Mouse (Mus musculus) R1 (cell line): ENCODE measurements around the gene Nf2.

Experiments used
- DNase-seq: peaks from one replicate; pipeline ENCODE4 v3.0.0-alpha.2; 2018; ENCODE audit warnings: low read depth, low spot score

The Nf2 gene

DNA sequence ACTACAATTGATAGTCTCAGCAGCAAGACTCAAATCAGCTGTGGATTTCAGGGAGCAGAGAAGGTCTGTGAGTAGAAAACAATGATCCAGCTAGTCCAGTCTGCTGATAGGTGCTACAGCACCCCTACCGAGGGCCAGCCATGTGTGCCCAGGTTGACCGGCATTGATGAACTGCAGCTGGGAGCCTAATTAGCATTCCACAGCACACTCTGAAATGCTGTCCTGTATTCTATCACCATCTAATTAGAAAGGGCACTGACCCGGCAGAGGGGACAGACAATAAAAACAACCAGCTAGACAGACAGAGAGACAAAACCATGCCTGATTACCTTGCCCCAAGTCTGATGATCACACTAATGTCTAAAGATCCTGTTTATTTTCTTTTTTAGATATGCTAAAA is 56.3 kb downstream of the Nf2 start:
- no peak for DNase-seq

DNA sequence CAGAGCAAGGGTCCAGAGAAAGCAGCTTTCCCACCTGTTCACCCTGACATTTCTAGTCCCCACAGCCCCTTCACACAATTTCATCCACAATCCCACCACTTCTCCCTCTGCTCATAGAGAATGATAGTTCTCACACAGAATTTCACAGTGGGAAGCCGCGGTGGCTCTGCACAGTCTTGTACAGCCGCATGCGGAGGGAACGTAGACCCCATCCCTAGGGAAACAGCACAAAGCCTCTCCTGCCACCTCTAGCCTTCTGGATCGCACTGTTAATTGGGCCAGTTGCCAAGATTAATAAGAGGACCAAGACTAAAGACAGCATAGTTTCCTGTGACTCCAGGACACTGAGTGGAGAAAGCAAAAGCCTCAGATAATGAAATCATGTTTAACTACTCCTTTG is 57.8 kb downstream of the Nf2 start:
- no peak for DNase-seq

DNA sequence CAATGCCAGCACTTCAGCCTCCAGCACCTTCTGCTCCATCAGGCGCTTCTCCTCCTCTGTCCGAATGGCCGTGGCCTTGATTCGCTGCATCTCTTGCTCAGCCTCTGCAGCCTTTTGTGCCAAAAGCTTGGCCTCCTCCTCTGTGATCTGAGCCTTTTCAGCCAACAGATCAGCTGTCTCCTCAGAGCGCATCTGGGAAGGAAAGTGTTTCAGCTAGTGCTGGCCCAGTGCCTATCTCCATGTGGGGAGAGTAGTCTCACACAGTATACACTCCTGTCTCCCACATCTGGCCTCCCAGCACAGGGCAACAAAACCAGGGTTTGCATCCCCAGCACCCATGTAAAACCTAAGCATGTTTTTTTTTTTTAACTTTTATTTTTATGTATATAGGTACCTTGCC is 59.6 kb downstream of the Nf2 start:
- no peak for DNase-seq

DNA sequence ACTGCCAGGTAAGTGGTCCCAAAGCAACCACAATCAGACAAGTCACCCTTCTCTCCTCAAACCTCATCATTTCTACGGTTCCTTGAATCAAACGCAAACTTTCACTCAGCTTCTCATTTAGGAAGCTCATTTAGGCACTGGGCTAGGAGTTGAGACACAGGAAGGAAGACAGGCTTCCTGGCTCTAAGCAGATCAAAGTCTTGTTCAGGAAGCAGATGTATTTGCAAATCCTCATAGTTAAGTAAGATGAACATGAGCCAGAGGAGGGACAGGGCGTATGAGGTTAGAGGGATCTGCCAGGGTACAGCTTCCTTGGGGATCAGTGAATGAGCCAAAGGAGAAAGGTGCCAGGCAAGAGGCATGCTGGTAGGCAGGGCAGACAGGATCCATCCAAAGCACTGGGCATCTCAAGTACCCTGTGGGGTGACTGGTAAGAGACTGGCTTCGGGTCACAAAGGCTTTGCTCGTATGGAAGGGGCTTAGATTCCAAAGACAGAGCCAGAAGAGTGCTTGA is 64.7 kb downstream of the Nf2 start:
- DNase-seq: no peak

DNA sequence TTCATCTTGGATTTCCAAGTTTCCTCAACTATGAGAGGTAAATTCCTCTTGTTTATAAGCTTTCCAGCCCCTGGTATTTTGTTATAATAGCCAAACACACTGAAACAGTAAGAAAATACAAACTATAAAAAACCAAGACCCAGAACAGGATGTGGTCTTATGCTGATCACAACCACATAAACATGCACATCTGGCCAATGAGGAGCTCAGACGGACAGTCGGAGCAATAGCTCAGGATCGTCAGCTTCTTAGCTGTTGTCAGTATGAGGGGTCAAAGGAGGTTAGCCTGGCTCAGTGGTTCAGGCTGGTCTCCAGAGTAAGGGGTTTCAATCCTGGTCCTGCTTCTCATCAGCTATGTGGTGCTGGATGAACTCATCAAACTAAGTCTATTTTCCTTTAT is 66.2 kb downstream of the Nf2 start:
- DNase-seq: no peak

DNA sequence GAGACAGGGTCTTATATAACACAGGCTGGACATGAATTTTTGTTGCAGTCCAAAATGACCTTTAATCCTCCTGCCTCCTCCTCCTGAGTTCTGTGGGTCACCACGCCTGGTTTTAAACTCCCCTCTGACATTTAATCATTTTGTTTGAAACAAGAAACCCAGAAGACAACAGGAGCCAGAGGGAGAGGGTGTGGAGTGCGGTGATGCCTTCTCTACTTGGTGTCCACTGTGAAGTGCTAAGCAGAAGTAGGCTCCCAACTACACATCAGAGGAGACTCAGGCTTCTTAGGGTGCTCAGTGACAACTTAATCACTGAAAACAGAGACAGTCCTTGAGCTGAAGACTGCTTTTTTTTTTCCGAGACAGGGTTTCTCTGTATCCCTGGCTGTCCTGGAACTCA is 68.4 kb downstream of the Nf2 start:
- DNase-seq: no peak

DNA sequence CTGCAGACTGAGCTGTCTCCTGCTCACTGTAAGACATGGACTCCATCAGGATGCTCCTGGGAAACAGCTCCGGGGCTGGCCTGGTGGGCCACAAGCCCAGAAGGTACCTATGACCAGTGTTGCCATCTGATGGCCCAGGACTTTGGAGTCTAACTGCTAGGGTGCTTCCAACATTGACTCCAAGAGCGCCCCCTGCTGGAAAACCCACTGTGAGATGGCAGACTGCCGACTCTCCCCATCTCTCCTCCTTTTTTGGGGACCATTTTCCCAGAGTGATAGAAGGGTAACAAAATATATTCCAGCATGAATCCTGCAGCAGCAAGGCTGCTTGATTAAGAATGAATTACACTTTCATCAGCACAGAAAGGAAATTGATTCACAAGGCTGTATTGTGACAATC is 76.4 kb downstream of the Nf2 start:
- DNase-seq: peak; percentile 73

DNA sequence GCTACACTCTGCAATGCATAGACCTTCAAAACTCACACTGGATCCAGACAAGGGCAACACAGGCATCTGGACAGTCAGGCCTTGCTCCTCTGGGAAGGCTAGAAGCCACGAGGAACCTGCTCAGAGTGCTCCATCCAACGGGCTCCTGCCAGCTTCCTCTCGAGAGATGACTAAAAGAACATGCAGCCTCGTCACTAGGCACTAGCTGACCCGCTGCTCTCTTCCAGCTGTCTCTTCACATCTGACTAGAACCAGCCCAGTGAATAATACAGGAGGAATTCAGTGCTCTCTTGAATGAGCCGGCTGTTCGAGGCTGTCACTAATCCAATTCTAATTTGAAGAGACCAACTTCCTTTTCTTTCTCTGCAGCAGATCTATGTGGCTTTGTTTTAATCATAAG is 77.6 kb downstream of the Nf2 start:
- DNase-seq: no peak

DNA sequence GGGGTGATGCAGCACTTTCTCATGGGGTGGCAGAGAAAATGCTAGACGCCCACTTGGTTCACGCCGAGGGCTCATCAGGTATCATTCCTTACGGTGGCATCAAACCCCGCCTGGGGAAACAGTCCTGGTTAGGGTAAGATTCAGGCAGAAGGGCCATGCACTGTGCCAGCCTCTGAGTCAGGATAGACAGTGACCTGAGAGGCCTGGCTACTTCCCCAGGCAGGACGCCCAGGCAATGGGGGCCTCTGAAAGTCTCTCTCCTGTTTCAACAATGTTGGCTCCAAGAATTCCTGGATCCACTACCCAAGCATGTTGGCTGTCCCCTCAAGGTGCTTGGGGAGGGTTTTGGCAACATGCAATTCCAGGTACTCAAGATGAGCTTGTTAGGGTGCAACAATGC is 79.5 kb downstream of the Nf2 start:
- DNase-seq: no peak

DNA sequence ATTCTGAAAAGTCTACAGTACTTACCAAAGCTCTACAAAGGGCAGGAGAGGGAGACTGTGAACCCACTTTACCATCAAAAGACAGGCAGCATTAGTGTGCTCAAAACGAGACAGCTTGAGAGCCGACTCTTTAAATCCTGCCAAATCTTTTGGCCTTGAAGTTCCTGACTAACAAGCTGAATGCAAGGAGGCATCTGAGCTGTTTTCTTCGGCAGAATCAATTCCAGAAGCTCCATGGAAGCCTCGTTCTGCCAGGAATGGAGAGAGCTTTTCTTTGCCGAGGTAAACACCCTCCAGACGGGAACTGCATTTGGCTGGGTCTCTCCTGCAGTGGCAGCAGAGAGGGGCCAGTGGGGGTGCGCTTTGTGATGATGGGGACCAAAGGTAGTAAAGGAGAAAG is 80.0 kb downstream of the Nf2 start:
- DNase-seq: no peak

DNA sequence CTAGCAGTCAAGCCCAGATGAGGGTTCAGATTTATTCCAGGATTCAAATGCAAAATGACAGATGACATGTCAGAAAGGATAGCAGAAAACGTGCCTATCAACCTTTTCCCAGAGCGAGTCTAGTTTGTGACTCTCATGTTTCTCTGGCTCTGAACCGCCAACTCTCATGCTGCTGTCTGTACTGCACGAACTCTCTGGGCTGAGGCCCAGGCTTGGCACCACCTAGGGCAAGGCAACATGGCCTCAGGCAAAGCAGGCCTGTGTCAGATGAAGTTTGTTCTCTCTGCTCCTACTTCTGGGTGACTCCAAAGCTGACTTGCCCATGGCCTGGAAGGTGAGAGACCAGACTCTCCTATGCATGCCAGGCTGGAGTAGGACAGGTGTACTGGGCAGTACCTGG is 80.9 kb downstream of the Nf2 start:
- no peak for DNase-seq

DNA sequence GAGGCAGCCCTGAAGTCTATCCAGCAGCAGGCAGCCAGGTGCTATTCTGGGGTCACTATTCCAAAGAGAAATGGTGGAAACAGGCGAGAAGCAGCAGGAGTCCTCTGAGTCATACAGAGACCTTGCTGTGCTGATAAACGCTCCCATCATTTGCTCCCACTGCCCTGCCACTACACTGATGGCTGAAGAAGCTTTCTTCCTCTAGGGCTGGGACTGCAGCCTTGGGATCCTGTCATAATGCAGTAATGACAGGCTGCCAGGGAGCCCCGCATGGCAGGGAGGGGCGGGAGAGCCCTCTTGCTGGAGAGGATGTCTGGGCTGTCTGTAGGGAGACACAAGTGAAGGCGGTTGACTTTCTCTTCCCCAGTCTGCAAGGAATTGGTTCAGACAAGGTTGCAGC is 84.9 kb downstream of the Nf2 start:
- peak; percentile 34 for DNase-seq

DNA sequence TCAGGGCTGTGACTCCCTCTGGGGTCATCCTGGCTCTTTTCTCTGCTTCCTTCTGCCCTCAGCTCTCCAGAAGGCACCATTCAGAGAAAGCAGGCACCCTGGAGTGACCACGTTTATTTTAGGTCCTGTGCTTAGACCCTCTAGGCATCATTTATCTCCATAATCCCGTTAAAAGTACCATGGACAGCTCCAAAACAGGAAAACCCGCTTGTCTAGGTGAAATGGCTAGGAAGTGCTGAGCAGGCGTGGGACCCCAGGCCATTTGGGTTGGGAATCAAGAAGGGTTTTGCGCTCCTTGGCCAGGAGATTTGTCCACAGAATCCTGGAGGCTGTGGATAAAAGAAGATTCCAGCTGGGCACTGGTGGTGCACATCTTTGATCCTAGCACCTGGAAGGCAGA is 85.7 kb downstream of the Nf2 start:
- DNase-seq: peak; percentile 81

DNA sequence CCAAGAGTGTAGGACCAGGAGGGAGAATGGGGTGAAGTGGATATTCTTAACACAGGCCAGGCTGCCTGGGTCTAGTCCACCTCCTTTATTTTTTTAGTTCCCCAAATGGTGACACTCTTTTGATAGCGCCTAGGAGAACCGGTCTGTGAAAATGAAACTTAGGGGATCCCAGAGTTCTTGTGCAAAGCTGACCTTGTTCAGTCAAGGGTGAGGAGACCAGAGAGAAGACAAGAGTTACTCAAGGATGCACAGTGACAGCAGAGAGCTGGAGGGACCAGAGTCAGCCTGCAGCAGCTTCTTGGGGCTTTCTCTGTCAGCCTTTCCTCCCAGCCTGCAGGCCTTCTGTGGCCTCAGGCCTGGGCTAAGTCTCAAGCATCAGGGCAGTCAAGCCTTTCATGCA is 86.8 kb downstream of the Nf2 start:
- no peak for DNase-seq

DNA sequence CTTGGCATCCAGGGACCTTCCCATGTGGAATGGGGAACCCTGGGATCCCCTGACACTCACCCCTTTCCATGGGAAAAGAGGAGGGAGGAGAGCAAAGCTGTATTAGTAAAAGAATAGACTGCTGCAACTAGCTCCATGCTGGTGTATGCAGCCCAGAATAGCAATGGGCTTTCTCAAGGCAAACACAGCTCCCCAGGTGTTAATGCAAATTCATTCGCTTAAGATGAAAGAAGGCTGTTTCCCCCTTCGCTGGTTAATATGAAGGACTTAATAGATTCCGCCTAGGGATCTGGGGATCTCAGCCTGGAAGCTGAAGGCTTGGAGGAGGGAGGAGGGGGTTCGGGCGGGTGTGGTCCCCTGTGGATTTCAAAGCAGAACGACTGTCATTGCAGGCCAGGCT is 87.3 kb downstream of the Nf2 start:
- peak; percentile 31 for DNase-seq

DNA sequence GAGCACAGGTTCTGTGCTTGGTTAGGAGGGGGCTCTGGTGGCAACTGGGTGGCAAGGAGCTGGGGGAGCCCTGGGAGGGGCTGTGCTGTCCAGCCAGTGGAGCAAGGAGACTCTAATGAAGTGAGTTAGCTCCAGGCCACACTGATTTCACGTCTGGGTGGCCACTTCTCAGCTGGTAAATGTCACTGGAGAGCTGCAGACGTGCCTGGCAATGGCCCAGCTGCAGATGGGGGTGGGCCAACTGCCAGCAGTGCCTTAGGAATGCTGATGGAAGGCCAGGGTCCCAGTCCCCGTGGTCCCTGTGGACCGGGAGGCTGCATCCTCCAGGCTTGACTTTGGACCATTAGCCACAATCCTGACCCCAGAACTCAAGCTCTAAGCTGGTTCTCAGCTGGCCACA is 88.9 kb downstream of the Nf2 start:
- DNase-seq: no peak

DNA sequence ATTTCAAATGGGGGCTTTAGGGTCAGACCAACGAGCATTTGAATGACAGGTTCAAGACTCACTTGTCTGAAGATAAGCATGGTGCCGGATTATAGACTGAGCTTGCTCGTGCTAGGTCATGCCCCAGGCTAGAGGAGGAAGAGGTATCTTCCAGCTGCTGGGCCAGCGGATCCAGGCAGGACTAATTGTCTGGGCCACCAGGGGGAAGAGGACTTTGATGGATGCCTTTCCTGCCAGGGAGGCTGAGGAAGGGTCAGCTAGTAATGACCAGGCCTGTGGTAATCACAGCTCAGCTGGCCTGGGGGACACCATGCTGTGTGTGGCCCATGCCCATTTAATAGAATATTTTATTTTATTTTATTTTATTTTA is 91.6 kb downstream of the Nf2 start:
- no peak for DNase-seq

DNA sequence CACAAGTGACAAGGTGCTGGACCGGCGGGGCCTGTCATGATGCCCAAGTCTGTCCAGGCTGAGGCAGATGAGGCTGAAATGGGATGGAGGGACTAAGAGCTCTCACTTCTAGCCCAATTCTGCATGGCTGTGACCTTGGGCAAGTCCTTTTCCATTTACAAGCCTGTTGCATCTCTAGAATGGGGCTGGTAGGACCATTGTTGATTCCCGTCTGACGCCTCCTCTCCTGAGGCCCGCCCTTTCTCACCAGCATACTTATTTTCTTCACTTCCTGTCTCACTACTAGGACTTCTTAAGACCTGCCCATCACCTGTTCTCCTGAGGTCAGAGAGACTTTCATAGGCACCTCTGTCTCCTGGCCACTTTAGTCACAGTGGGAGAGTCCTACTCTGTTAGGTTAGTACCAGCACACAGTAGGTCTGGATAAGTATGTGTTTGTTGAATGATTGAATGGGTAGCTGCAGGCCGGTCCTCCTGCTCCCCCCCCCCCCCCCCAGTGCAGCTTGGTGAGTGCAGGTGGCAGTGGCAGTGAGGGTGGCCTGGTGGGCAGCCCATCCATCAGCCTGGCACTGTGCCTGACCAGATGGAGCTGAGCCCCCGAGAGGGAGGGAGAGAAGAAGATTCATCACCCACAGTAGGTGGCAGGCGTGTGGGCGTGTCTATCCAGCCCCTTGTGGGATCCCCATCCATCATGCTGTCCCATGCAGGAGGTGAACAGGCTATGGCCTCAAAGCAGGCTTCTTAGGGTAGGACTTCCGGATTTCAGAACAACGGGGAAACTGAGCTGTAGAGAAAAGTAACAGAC is 92.2 kb downstream of the Nf2 start:
- peak; percentile 40 for DNase-seq

DNA sequence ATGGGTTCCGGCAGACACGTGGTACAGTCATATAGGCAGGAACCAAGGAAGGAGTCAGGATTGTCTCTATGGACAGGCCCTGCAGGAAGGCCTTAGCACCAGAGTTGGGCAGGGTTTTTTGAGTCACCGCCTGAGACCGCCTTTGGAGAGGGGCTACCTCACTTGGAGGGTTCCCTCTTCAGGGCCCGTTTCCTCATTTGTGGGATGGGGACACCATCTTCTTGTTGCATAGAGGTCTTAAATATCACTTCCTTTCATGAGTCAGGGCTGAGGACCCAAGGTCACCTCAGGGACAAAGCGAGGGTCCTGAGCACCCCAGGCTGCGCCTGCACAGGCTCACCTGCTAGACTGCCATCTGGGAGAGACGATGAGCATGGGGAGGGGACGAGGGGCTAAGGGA is 92.9 kb downstream of the Nf2 start:
- DNase-seq: no peak

DNA sequence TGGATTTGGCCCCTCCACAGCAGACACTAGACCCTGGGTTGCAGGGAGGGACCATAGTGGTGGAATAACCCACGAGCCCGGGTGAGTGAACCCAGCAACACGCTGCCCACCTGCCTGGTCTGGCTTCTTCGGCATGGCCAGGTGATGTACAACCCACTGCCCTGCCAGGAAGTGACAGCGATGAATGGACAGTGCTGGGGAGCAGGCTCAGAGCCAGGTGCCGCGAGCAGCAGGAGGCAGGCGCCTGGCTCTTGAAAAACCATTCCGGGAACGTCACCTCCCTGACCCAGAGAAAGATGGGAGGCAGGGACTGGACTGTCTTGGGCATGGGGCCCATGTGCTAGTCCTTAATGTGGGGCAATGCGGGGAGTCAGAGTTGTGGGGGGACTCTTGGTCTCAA is 94.5 kb downstream of the Nf2 start:
- no peak for DNase-seq

DNA sequence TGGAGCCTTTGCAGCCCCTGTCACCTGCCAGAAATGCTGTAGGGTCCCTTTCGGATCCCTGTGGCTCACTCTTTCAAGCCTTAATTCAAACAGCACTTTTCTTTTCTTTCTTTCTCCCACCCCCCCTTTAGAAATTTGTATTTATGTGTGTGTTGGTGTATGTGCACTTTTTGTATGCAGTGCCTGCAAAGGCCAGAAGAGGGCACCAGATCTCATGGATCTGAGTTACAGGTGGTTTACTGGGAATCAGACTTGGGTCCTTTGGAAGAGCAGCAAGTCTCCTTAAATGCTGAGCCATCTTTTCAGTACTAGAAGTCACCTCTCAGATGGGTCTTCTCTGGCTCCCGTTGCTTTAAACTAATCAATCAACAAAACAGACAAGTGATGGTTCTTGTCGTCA is 95.3 kb downstream of the Nf2 start:
- DNase-seq: peak; percentile 71

DNA sequence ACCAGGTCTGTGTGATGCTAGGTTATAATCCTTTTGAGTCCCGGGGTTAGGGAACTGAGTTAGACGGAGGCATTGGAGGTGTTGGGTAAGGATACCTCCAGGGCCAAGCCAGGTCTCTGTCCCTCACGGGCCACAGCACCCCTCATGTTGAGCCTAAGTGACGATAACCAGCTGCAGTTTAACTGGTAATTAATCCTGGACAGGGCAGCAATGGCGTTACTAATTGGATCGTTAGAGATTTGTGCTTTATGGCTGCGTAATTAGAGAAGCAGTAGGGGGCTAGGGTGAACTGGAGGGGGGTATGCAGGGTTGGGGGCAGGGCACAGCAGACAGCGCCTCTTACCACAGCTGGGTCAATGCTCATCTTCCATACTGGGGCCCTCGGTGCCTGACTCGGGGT is 96.5 kb downstream of the Nf2 start:
- no peak for DNase-seq

DNA sequence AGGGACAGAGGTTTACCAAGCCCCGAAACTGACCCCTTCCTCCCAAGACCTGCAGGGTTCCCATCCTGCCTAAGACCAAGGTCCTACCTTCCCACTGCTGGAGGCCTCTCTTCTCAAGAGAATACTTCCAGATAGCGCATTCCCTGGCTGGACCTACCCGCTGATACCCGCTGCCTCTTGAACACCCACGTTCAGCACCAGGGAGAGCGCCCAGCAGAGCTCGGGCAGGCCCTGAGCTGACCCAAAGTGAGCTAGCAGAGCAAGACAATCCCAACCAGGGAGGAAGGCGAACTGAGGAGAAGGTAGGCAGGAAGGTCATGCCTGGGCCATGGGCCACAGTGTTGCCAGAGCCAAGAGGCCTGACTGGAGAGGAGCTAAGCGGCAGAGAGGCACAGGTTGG is 99.1 kb downstream of the Nf2 start:
- peak; percentile 79 for DNase-seq

DNA sequence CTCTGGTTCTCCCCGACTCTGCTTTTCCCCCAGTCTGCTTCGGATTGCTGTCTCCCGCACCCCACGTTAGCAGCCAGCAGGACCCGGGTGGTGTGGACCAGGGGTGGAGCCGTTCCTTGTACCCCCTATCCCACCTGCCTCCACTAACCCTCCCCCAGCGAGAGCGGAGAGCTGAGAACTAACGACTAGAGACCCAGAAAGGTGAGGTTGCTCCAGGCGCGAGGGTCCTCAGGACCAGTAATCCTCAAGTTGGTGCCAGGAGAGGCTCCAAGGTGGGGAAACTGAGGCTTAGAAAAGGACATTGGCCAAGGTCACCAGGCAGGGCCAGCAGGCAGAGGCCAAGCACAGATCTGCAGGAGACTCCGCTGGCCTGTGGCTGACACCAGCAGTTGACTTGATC is 102.1 kb downstream of the Nf2 start:
- peak; percentile 56 for DNase-seq
